Mouse (Mus musculus) heart, adult 2 months (tissue): ENCODE data around the gene Cadm2.

Experiments
- CTCF ChIP-seq: fragments of 200-600 bp; IDR thresholded peaks from 2 replicates; pipeline ENCODE4 v1.8.1; 2022; ENCODE audit warnings: antibody characterized with exemption, mild to moderate bottlenecking, moderate library complexity
- POLR2A ChIP-seq: fragments of 200-500 bp; IDR thresholded peaks from 2 replicates; pipeline ENCODE4 v1.6.1; 2011; ENCODE audit warnings: mild to moderate bottlenecking, low read depth, low read length, control low read depth; ENCODE audit not compliant: insufficient read depth

GRCm38 (mm10) chr16:67001707-67002106 is 619.0 kb downstream of the Cadm2 start:
- no peak for TF ChIP-seq CTCF
- TF ChIP-seq POLR2A, result no peak
